Mouse (Mus musculus) MEL (cell line): ENCODE measurements around the gene Crocc. TPM values are rescaled to one million over a fixed set of nuclear protein-coding genes. Genes with fewer than 3 reads are reported as not detected.
A peak's percentile ranks its signal among the peaks of the same experiment; 100 is the strongest.

Experiments
- DNase-seq: peaks from one replicate; pipeline ENCODE4 v3.0.0; 2011; ENCODE audit warnings: low read depth, low spot score
- H3K27ac ChIP-seq: 2 replicates; pipeline ENCODE4 v1.5.1; 2012; ENCODE audit warnings: low read depth, mild to moderate bottlenecking, control low read depth, low read length, moderate library complexity; ENCODE audit not compliant: control insufficient read depth
- H3K27me3 ChIP-seq, 2 experiments: fragments of 150-350 bp in 1 of 2; sonication (generic) in 1 of 2; 2 replicates each; pipeline ENCODE4 v1.6.1; 2012; ENCODE audit warnings: low read length in 2 of 2, mild to moderate bottlenecking in 2 of 2, improper control_type of control experiment in 1 of 2, moderate library complexity in 1 of 2; ENCODE audit not compliant: insufficient read depth in 2 of 2, control insufficient read depth in 1 of 2
- H3K36me3 ChIP-seq, 2 experiments: 2 replicates each; pipeline ENCODE4 v1.6.1; 2012 to 2014; ENCODE audit warnings: low read length in 2 of 2, improper control_type of control experiment in 1 of 2, inconsistent platforms in 1 of 2, mild to moderate bottlenecking in 1 of 2; ENCODE audit not compliant: insufficient read depth in 2 of 2, control insufficient read depth in 1 of 2
- H3K4me1 ChIP-seq, 2 experiments: fragments of 150-350 bp in 1 of 2; sonication (generic) in 1 of 2; 2 replicates each; pipeline ENCODE4 v1.6.1; 2012; ENCODE audit warnings: low read length in 2 of 2, improper control_type of control experiment in 1 of 2, mild to moderate bottlenecking in 1 of 2; ENCODE audit not compliant: insufficient read depth in 2 of 2, control insufficient read depth in 1 of 2
- H3K4me3 ChIP-seq, 2 experiments: fragments of 150-350 bp in 1 of 2; sonication (generic) in 1 of 2; 2 replicates each; pipeline ENCODE4 v1.5.1; 2012; ENCODE audit warnings: low read depth in 2 of 2, low read length in 2 of 2, mild to moderate bottlenecking in 2 of 2, moderate library complexity in 2 of 2, control low read depth in 1 of 2, improper control_type of control experiment in 1 of 2; ENCODE audit not compliant: control insufficient read depth in 1 of 2, insufficient read depth in 1 of 2
- H3K79me2 ChIP-seq: 2 replicates; pipeline ENCODE4 v1.6.1; 2012; ENCODE audit warnings: mild to moderate bottlenecking, low read length, moderate library complexity; ENCODE audit not compliant: control insufficient read depth, poor library complexity, insufficient read depth
- H3K9ac ChIP-seq: 2 replicates; pipeline ENCODE4 v1.6.1; 2012; ENCODE audit warnings: low read depth, mild to moderate bottlenecking, control low read depth, low read length, moderate library complexity; ENCODE audit not compliant: control insufficient read depth, poor library complexity, severe bottlenecking
- H3K9me3 ChIP-seq: fragments of 150-350 bp; sonication (generic); replicated peaks from 2 replicates; pipeline ENCODE4 v1.6.1; 2012; ENCODE audit warnings: mild to moderate bottlenecking, low read length, improper control_type of control experiment, moderate library complexity; ENCODE audit not compliant: insufficient read depth
- CTCF ChIP-seq, 3 experiments: IDR thresholded peaks in 2 of 3; conservative IDR thresholded peaks in 1 of 3; 2 replicates each; pipeline ENCODE4 v1.5.1; 2011 to 2012; ENCODE audit warnings: low read length in 3 of 3, low read depth in 2 of 3, mild to moderate bottlenecking in 2 of 3, improper control_type of control experiment in 1 of 3, inconsistent platforms in 1 of 3, mixed read lengths in 1 of 3, moderate library complexity in 1 of 3; ENCODE audit not compliant: control insufficient read depth in 1 of 3, insufficient read depth in 1 of 3, poor library complexity in 1 of 3, severe bottlenecking in 1 of 3
- EP300 ChIP-seq, 2 experiments: IDR thresholded peaks; 2 replicates each; pipeline ENCODE4 v1.6.1; 2011; ENCODE audit warnings: improper control_type of control experiment in 2 of 2, low read length in 2 of 2, low read depth in 1 of 2, mild to moderate bottlenecking in 1 of 2
- ETS1 ChIP-seq: IDR thresholded peaks from 2 replicates; pipeline ENCODE4 v1.6.1; 2012; ENCODE audit warnings: low read depth, mild to moderate bottlenecking, inconsistent platforms, low read length, improper control_type of control experiment, moderate library complexity
- GATA1 ChIP-seq: IDR thresholded peaks from 2 replicates; pipeline ENCODE4 v1.6.1; 2011; ENCODE audit warnings: low read depth, low read length, improper control_type of control experiment
- JUND ChIP-seq: IDR thresholded peaks from 2 replicates; pipeline ENCODE4 v1.6.1; 2011; ENCODE audit warnings: low read depth, mild to moderate bottlenecking, improper control_type of control experiment, low read length
- MAFK ChIP-seq: IDR thresholded peaks from 2 replicates; pipeline ENCODE4 v1.6.1; 2011; ENCODE audit warnings: low read depth, mild to moderate bottlenecking, low read length, improper control_type of control experiment, borderline replicate concordance
- MAZ ChIP-seq: IDR thresholded peaks from 2 replicates; pipeline ENCODE4 v1.6.1; 2012; ENCODE audit warnings: low read depth, mild to moderate bottlenecking, inconsistent platforms, low read length, improper control_type of control experiment
- MEF2A ChIP-seq: IDR thresholded peaks from 2 replicates; pipeline ENCODE4 v1.6.1; 2014; ENCODE audit warnings: low read depth, mild to moderate bottlenecking, inconsistent platforms, low read length, improper control_type of control experiment; ENCODE audit not compliant: poor library complexity, insufficient replicate concordance, severe bottlenecking; ENCODE audit errors: extremely low read depth
- MYC ChIP-seq: IDR thresholded peaks from 2 replicates; pipeline ENCODE4 v1.6.1; 2011; ENCODE audit warnings: low read depth, mild to moderate bottlenecking, low read length, improper control_type of control experiment, moderate library complexity
- NRF1 ChIP-seq: IDR thresholded peaks from 2 replicates; pipeline ENCODE4 v1.6.1; 2014; ENCODE audit warnings: low read depth, mild to moderate bottlenecking, inconsistent platforms, low read length, improper control_type of control experiment, moderate library complexity; ENCODE audit not compliant: poor library complexity, insufficient read depth, severe bottlenecking
- POLR2A ChIP-seq, 2 experiments: IDR thresholded peaks; 2 replicates each; pipeline ENCODE4 v1.6.1; 2011 to 2012; ENCODE audit warnings: low read length in 2 of 2, mild to moderate bottlenecking in 2 of 2, control low read depth in 1 of 2, improper control_type of control experiment in 1 of 2, low read depth in 1 of 2, moderate library complexity in 1 of 2; ENCODE audit not compliant: control insufficient read depth in 1 of 2, insufficient read depth in 1 of 2, poor library complexity in 1 of 2
- POLR2AphosphoS2 ChIP-seq: IDR thresholded peaks from 2 replicates; pipeline ENCODE4 v1.6.1; 2011; ENCODE audit warnings: low read length, improper control_type of control experiment
- RCOR1 ChIP-seq: IDR thresholded peaks from 2 replicates; pipeline ENCODE4 v1.6.1; 2012; ENCODE audit warnings: low read depth, mild to moderate bottlenecking, inconsistent platforms, low read length, improper control_type of control experiment
- SIN3A ChIP-seq: IDR thresholded peaks from 2 replicates; pipeline ENCODE4 v1.6.1; 2012; ENCODE audit warnings: low read length, improper control_type of control experiment, inconsistent platforms
- SMC3 ChIP-seq: IDR thresholded peaks from 2 replicates; pipeline ENCODE4 v1.6.1; 2011; ENCODE audit warnings: low read depth, low read length, improper control_type of control experiment
- UBTF ChIP-seq: IDR thresholded peaks from 2 replicates; pipeline ENCODE4 v1.6.1; 2012; ENCODE audit warnings: low read depth, mild to moderate bottlenecking, inconsistent platforms, low read length, improper control_type of control experiment, moderate library complexity, borderline replicate concordance; ENCODE audit not compliant: insufficient read depth
- ZC3H11A ChIP-seq: IDR thresholded peaks from 2 replicates; pipeline ENCODE4 v1.6.1; 2012; ENCODE audit warnings: low read depth, mild to moderate bottlenecking, inconsistent platforms, low read length, improper control_type of control experiment
- ZNF384 ChIP-seq: IDR thresholded peaks from 2 replicates; pipeline ENCODE4 v1.6.1; 2012; ENCODE audit warnings: low read depth, mild to moderate bottlenecking, inconsistent platforms, low read length, improper control_type of control experiment
- polyA plus RNA-seq, 2 experiments: library from polyadenylated mRNA; stranded (reverse) in 1 of 2; unstranded in 1 of 2; fragments of >175 nt in 1 of 2; fragments of >200 nt in 1 of 2; gene quantifications; 2 replicates each; pipeline versions ENCODE4 v1.2.1 to v1.2.4; 2012; ENCODE audit warnings: low replicate concordance in 2 of 2, low read depth in 1 of 2; ENCODE audit not compliant: insufficient read length in 2 of 2, insufficient read depth in 1 of 2, missing spikeins in 1 of 2
- total RNA-seq: library from RNA; depleted of rRNA; stranded (reverse); fragments of 300-350 nt; gene quantifications from 2 replicates; pipeline ENCODE4 v1.2.3, GENCODE M21; 2012

Gene Crocc
- total and polyA plus RNA-seq, 3 experiments, result 0.77 to 3.6 TPM; not detected in 1

DNA sequence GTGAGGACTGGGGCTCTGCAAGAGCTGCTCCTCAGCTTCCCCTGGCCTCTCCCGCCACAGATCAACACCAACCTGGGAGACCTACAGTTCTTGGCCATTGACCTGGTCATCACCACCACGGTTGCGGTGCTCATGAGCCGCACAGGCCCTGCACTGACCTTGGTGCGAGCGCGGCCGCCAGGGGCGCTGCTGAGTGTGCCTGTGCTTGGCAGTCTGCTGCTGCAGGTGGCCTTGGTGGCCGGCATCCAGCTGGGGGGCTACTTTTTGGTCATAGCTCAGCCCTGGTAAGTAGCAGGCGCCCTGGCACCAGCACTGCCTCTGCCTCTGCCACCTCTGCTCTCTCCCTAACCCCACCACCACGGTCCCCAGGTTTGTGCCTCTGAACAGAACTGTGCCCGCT lies 54.4 kb downstream of the Crocc start:
- Histone ChIP-seq H3K4me3 (no peak overlapping the region), H3K36me3 (no peaks in the 10 kb centered on the region), H3K79me2 (no peaks in the 10 kb centered on the region), H3K9me3 (no peaks in the 10 kb centered on the region), H3K9ac (no peak overlapping the region), H3K27ac (no peak overlapping the region), H3K27me3 (no peaks in the 10 kb centered on the region), H3K4me1 (peaks cover 0 to 8% of the 10 kb centered on the region in 2 experiments; a peak in 1 of 4 replicates)
- no peak for DNase-seq
- TF ChIP-seq MEF2A (no peak), CTCF (IDR thresholded peaks at IDR 0.05 in 2 of 3, conservative IDR thresholded peaks at IDR 0.05 in 1 of 3; ENCODE audit: control insufficient read depth in 1 of 3, insufficient read depth in 1 of 3, low read depth in 2 of 3, low read length in 3 of 3, poor library complexity in 1 of 3, severe bottlenecking in 1 of 3) (peak in 1 of 3 experiments; percentile 43; a peak in 3 of 6 replicates)

GRCm38 (mm10) chr4:140996812-140997211 lies 63.5 kb downstream of the Crocc start:
- no peak overlapping the region for H3K27ac ChIP-seq
- no peaks in the 10 kb centered on the region for H3K4me1 ChIP-seq
- H3K36me3 ChIP-seq, result peaks cover 0 to 2% of the 10 kb centered on the region in 2 experiments; a peak in 1 of 4 replicates

GRCm38 (mm10) chr4:140995811-140996210 lies 64.5 kb downstream of the Crocc start:
- Histone ChIP-seq H3K9me3 (no peaks in the 10 kb centered on the region), H3K36me3 (peaks cover 0 to 2% of the 10 kb centered on the region in 2 experiments; a peak in 1 of 4 replicates), H3K9ac (no peak overlapping the region), H3K4me1 (no peaks in the 10 kb centered on the region), H3K27me3 (no peaks in the 10 kb centered on the region), H3K79me2 (no peaks in the 10 kb centered on the region), H3K27ac (no peak overlapping the region), H3K4me3 (no peak overlapping the region)
- TF ChIP-seq POLR2AphosphoS2 (no peak), POLR2A (IDR thresholded peaks at IDR 0.05; ENCODE audit: control insufficient read depth in 1 of 2, insufficient read depth in 1 of 2, low read depth in 1 of 2, low read length in 2 of 2, poor library complexity in 1 of 2) (no peak), SIN3A (no peak), JUND (no peak), GATA1 (no peak), EP300 (IDR thresholded peaks at IDR 0.05; ENCODE audit: low read depth in 1 of 2, low read length in 2 of 2) (no peak), ZC3H11A (no peak), MYC (no peak), MAZ (no peak), RCOR1 (no peak), CTCF (IDR thresholded peaks at IDR 0.05 in 2 of 3, conservative IDR thresholded peaks at IDR 0.05 in 1 of 3; ENCODE audit: control insufficient read depth in 1 of 3, insufficient read depth in 1 of 3, low read depth in 2 of 3, low read length in 3 of 3, poor library complexity in 1 of 3, severe bottlenecking in 1 of 3) (no peak), NRF1 (no peak), SMC3 (no peak), MAFK (no peak), ZNF384 (no peak), ETS1 (no peak)
- no peak for DNase-seq

More at GRCm38 (mm10) chr4:140996812-140997211, 63.5 kb downstream of the Crocc start:
- no peaks in the 10 kb centered on the region for H3K27me3 ChIP-seq
- no peaks in the 10 kb centered on the region for H3K79me2 ChIP-seq
- no peak for DNase-seq
- no peak overlapping the region for H3K9ac ChIP-seq
- TF ChIP-seq NRF1, result no peak
- TF ChIP-seq UBTF, result no peak
- no peak overlapping the region for H3K4me3 ChIP-seq
- H3K9me3 ChIP-seq, result no peaks in the 10 kb centered on the region
